11 mouse cellular contexts compared by ENCODE assay signal in the genomic region with DNA sequence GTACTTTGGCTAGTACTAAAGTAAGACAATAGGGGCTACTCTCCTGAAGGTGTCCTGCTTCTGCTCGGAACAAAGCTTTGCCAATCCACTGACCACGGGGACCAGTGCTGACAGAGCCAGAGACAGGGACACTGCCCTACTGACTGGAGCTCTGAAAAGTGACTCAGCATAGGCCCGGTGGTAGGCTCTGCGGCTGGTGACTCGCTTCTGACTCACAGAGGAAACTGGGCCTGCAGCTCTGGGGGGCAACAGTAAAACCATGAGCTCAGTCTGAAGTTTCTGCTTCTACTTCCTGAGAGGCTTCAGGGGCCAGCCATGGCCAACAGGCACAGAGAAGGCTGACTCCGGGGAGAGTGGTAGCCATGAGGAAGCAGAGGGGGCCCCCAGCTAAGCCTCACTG. TPM values are rescaled to one million over a fixed set of nuclear protein-coding genes. Genes with fewer than 3 reads are reported as not detected.
DNase-seq lines count a peak whose midpoint lies in the region; ATAC-seq lines count a peak whose summit lies in the region.
"Had no signal": no experiment of that assay in that cellular context is flagged by ENCODE, and none has a peak within 500 bp of the region (broad histone marks: within the 10 kb centered on the region; RNA-seq: fewer than 3 reads in every experiment).

No protein-coding gene starts in this region.

- H3K27me3 ChIP-seq in liver, embryonic 11.5 days (replicated peaks; ENCODE audit: control insufficient read depth, insufficient read depth, low read length), result no peaks in the 10 kb centered on the region
- H3K27me3 ChIP-seq: neural tube, embryonic 13.5 days had no signal

- H3K27ac ChIP-seq in liver, embryonic 11.5 days (ENCODE audit: low read depth, low read length), result no peak overlapping the region
- H3K27ac ChIP-seq: hindbrain, embryonic 10.5 days; liver, embryonic 14.5 days; neural tube, embryonic 13.5 days had no signal

- H3K36me3 ChIP-seq in liver, embryonic 11.5 days (ENCODE audit: control insufficient read depth, insufficient read depth, low read length), result no peaks in the 10 kb centered on the region
- H3K36me3 ChIP-seq: hindbrain, embryonic 10.5 days; neural tube, embryonic 13.5 days had no signal

- H3K9me3 ChIP-seq in liver, embryonic 11.5 days (ENCODE audit: control insufficient read depth, low read length), result no peaks in the 10 kb centered on the region
- H3K9me3 ChIP-seq: hindbrain, embryonic 10.5 days; neural tube, embryonic 13.5 days had no signal

- peak; percentile 38 for DNase-seq in thymus, postnatal 4 days
- no peak for DNase-seq in thymus, postnatal 14 days
- DNase-seq in T-cell, adult 2 months (ENCODE audit: low spot score), result peak; percentile 11
- no peak for DNase-seq in liver, embryonic 11.5 days (ENCODE audit: low spot score)
- peak; percentile 33 to 48 for DNase-seq in urinary bladder, postnatal 36 days (ENCODE audit: low spot score in 2 of 2)
- no peak for DNase-seq in cerebellum, adult 18-20 months
- no peak for DNase-seq in right cerebral cortex, postnatal 14 days
- DNase-seq: kidney, postnatal 36 days had no signal

- no peak overlapping the region for H3K4me3 ChIP-seq in liver, embryonic 11.5 days (ENCODE audit: low read depth, low read length)
- H3K4me3 ChIP-seq: hindbrain, embryonic 10.5 days; neural tube, embryonic 13.5 days had no signal

- peak; percentile 57 for ATAC-seq in liver, embryonic 11.5 days (replicated peaks; ENCODE audit: low FRiP score)

- H3K9ac ChIP-seq in liver, embryonic 11.5 days (ENCODE audit: low read depth, low read length), result 0 out of 2 replicates have a peak overlapping the region, but pooled peaks have one; percentile 14
- H3K9ac ChIP-seq: liver, embryonic 14.5 days; neural tube, embryonic 13.5 days had no signal

- 42% methylated on average over 6 of the region's 6 CpGs for WGBS in liver, embryonic 11.5 days

- no peak overlapping the region for H3K4me2 ChIP-seq in liver, embryonic 11.5 days
- H3K4me2 ChIP-seq: neural tube, embryonic 13.5 days had no signal

- H3K4me1 ChIP-seq in liver, embryonic 11.5 days (replicated peaks; ENCODE audit: control insufficient read depth, insufficient read depth, low read length), result no peaks in the 10 kb centered on the region
- H3K4me1 ChIP-seq: neural tube, embryonic 13.5 days had no signal

RNA-seq across cellular contexts. Expression of a gene that starts 7.1 kb away (rescaled TPM):
- polyA plus RNA-seq in liver, embryonic 11.5 days (2014; fragmentation: Nextera tagmentation; extraction: Ambion mirVana), result not detected in 2 replicates
- polyA plus RNA-seq: liver, embryonic 14.5 days had no signal

RNA-seq across cellular contexts. Expression of a gene that starts 20.9 kb away (rescaled TPM):
- 1.1 and 1.4 TPM in 2 replicates for polyA plus RNA-seq in liver, embryonic 11.5 days (2014; fragmentation: Nextera tagmentation; extraction: Ambion mirVana)

RNA-seq across cellular contexts. Expression of a gene that starts 27.8 kb away (rescaled TPM):
- polyA plus RNA-seq in liver, embryonic 11.5 days (2014; fragmentation: Nextera tagmentation; extraction: Ambion mirVana), result not detected in 2 replicates
- polyA plus RNA-seq: hindbrain, embryonic 10.5 days; liver, embryonic 14.5 days; neural tube, embryonic 13.5 days had no signal

Comparison
In these comparisons a context has a peak if more than half of its experiments do, and no peak if none do; other contexts are left out.
1. DNase-seq: peak in thymus, postnatal 4 days (single experiment), T-cell, adult 2 months (single experiment) and urinary bladder, postnatal 36 days (2 of 2); none in thymus, postnatal 14 days (single experiment), liver, embryonic 11.5 days (single experiment), cerebellum, adult 18-20 months (0 of 2) and right cerebral cortex, postnatal 14 days (single experiment).